Mouse (Mus musculus) lung, postnatal 4 days (tissue): ENCODE data around the gene Ndufa13.

Source experiments
- DNase-seq, 2 experiments: peaks; one replicate each; pipeline ENCODE4 v3.0.0; 2021

Ndufa13 gene

GRCm38 (mm10) chr8:69906260-69906659, 3.9 kb upstream of the Ndufa13 start:
- no peak for DNase-seq

- peak in 1 of 2 experiments; percentile 15 for DNase-seq
Observed at GRCm38 (mm10) chr8:69904096-69904495, 1.7 kb upstream of the Ndufa13 start.

GRCm38 (mm10) chr8:69903063-69903542, 745 bp upstream of the Ndufa13 start:
- DNase-seq = peak; percentile 99

- peak; percentile 98 to 99 for DNase-seq
Observed at GRCm38 (mm10) chr8:69901484-69902162, 735 bp downstream of the Ndufa13 start.

- peak in 1 of 2 experiments; percentile 17 for DNase-seq
Observed at GRCm38 (mm10) chr8:69900895-69901451, 1.4 kb downstream of the Ndufa13 start.

- no peak for DNase-seq
Observed at GRCm38 (mm10) chr8:69899876-69900275, 2.5 kb downstream of the Ndufa13 start.

- peak in 1 of 2 experiments; percentile 13 for DNase-seq
Observed at GRCm38 (mm10) chr8:69897857-69898256, 4.5 kb downstream of the Ndufa13 start.

GRCm38 (mm10) chr8:69895772-69896451, 6.4 kb downstream of the Ndufa13 start:
- peak in 1 of 2 experiments; percentile 12 for DNase-seq

GRCm38 (mm10) chr8:69894836-69895332, 7.5 kb downstream of the Ndufa13 start:
- DNase-seq = peak in 1 of 2 experiments; percentile 21

GRCm38 (mm10) chr8:69893863-69894262, 8.5 kb downstream of the Ndufa13 start:
- peak; percentile 66 to 75 for DNase-seq

- peak; percentile 44 to 60 for DNase-seq
Observed at GRCm38 (mm10) chr8:69890813-69891241, 11.5 kb downstream of the Ndufa13 start.

GRCm38 (mm10) chr8:69888902-69889301, 13.5 kb downstream of the Ndufa13 start:
- no peak for DNase-seq

- peak in 1 of 2 experiments; percentile 20 for DNase-seq
Observed at GRCm38 (mm10) chr8:69888244-69888866, 14.0 kb downstream of the Ndufa13 start.

GRCm38 (mm10) chr8:69887289-69888243, 14.8 kb downstream of the Ndufa13 start, which contains the start of gene Cilp2:
Cilp2 (minus strand) TSS chr8:69887687.
- DNase-seq = peak; percentile 33 to 48

- DNase-seq = no peak
Observed at GRCm38 (mm10) chr8:69884141-69884540, 18.2 kb downstream of the Ndufa13 start.

- no peak for DNase-seq
Observed at GRCm38 (mm10) chr8:69882833-69883600, 19.3 kb downstream of the Ndufa13 start.

GRCm38 (mm10) chr8:69882021-69882756, 20.2 kb downstream of the Ndufa13 start:
- peak; percentile 75 to 90 for DNase-seq

- no peak for DNase-seq
Observed at GRCm38 (mm10) chr8:69881261-69881865, 21.0 kb downstream of the Ndufa13 start.

GRCm38 (mm10) chr8:69880841-69881240, 21.5 kb downstream of the Ndufa13 start:
- no peak for DNase-seq

- no peak for DNase-seq
Observed at GRCm38 (mm10) chr8:69879678-69880077, 22.7 kb downstream of the Ndufa13 start.
